21 mouse cellular contexts compared by ENCODE assay signal in the genomic region with DNA sequence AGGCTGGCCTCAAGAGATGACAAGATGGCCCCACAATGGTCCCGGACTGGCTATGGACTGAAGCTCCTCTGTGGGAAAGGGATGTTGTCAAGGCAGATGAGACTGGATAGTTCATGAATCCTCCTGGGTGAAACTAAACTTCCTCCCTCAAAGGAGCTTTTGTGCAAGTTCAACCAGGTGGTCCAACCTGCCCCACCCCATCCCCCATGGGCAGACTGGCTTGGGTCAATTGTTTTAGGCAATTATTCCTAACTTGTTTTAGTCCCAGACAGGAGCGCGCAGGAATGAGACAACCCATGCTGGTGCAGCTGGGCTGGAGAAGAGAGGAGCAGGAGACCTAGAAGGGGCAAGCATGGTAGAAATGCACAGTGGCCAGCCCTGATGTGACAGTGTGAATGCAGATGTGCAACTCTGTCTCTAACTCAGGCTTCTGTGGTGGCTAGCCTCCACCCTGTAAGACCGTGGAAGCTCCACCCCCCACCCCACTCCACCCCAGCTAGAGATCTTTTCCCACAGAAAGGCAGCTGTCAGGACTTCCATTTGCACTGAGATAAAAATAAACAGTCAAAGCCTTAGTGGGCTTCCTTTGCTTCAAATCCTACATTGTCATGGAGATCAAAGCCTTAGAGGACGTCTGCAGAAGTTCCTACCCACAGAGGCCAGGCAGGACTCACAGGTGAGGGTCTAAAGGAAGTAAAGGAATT. TPM values are rescaled to one million over a fixed set of nuclear protein-coding genes. Genes with fewer than 3 reads are reported as not detected.
DNase-seq lines count a peak whose midpoint lies in the region; ATAC-seq and TF ChIP-seq lines count a peak whose summit lies in the region.
"Had no signal": no experiment of that assay in that cellular context is flagged by ENCODE, and none has a peak within 500 bp of the region (broad histone marks: within the 10 kb centered on the region; RNA-seq: fewer than 3 reads in every experiment).

No protein-coding gene starts in this region.

- WGBS in olfactory bulb, adult 2 months = 86% methylated on average over 5 of the region's 5 CpGs
- WGBS in midbrain, postnatal 0 days = 74% methylated on average over 5 of the region's 5 CpGs

- H3K27me3 ChIP-seq in midbrain, postnatal 0 days (ENCODE audit: insufficient read depth, low read length) = no peaks in the 10 kb centered on the region
- H3K27me3 ChIP-seq: embryonic facial prominence, embryonic 12.5 days; heart, embryonic 15.5 days had no signal

- no peak overlapping the region for H3K4me3 ChIP-seq in left cerebral cortex, adult 2 months
- H3K4me3 ChIP-seq in ES-E14 (ENCODE audit: insufficient read depth in 1 of 2, low read depth in 1 of 2, low read length in 2 of 2, poor library complexity in 1 of 2, severe bottlenecking in 1 of 2) = 0 out of 4 replicates have a peak overlapping the region, but pooled peaks of 1 of the 2 experiments have one; percentile 25
- no peak overlapping the region for H3K4me3 ChIP-seq in olfactory bulb, adult 2 months (ENCODE audit: insufficient read depth, low read depth, low read length)
- H3K4me3 ChIP-seq in midbrain, postnatal 0 days (ENCODE audit: low read depth, low read length) = no peak overlapping the region
- H3K4me3 ChIP-seq: embryonic facial prominence, embryonic 12.5 days; erythroblast, embryonic 14.5 days; heart, embryonic 15.5 days; limb, embryonic 10.5 days; neural tube, embryonic 12.5 days had no signal

- peaks cover 9 to 27% of the 10 kb centered on the region in 2 experiments for H3K4me1 ChIP-seq in ES-E14 (ENCODE audit: control insufficient read depth in 2 of 2, insufficient read depth in 2 of 2, low read length in 2 of 2, poor library complexity in 1 of 2)
- H3K4me1 ChIP-seq in olfactory bulb, adult 2 months (ENCODE audit: control insufficient read depth, insufficient read depth, low read length) = peaks cover 10% of the 10 kb centered on the region
- peaks cover 2% of the 10 kb centered on the region; the same call in 1 of the 2 replicates for H3K4me1 ChIP-seq in midbrain, postnatal 0 days (ENCODE audit: insufficient read depth, low read length)

- no peak for DNase-seq in left cerebral cortex, adult 2 months (ENCODE audit: extremely low spot score in 1 of 2, low spot score in 2 of 2)
- DNase-seq in left cerebral cortex, postnatal 4 days = no peak
- DNase-seq in ES-E14 (ENCODE audit: low read depth, low spot score) = no peak
- peak; percentile 57 for DNase-seq in thymus, postnatal 4 days
- DNase-seq in embryo, embryonic 11 days = no peak
- DNase-seq in midbrain, postnatal 0 days (ENCODE audit: low spot score) = no peak
- DNase-seq: cerebellum, adult 8-10 months; gastrocnemius, postnatal 14 days; kidney, adult 11 months; lung, postnatal 4 days had no signal

- no peak for ATAC-seq in midbrain, postnatal 0 days (ENCODE audit: low FRiP score)
- ATAC-seq: forebrain, embryonic 14.5 days; hindbrain, embryonic 16.5 days; midbrain, embryonic 16.5 days had no signal

- H3K36me3 ChIP-seq in ES-E14 (ENCODE audit: control insufficient read depth, insufficient read depth, low read length, poor library complexity, severe bottlenecking) = peaks cover 1% of the 10 kb centered on the region; the same call in 1 of the 2 replicates
- no peaks in the 10 kb centered on the region for H3K36me3 ChIP-seq in midbrain, postnatal 0 days (ENCODE audit: insufficient read depth, low read length)
- H3K36me3 ChIP-seq: neural tube, embryonic 12.5 days had no signal

- H3K9me3 ChIP-seq in ES-E14 (ENCODE audit: control insufficient read depth, insufficient read depth, low read depth, low read length) = no peaks in the 10 kb centered on the region
- H3K9me3 ChIP-seq in midbrain, postnatal 0 days (ENCODE audit: low read length) = no peaks in the 10 kb centered on the region
- H3K9me3 ChIP-seq: embryonic facial prominence, embryonic 12.5 days; heart, embryonic 15.5 days; limb, embryonic 10.5 days; neural tube, embryonic 12.5 days had no signal

- TF ChIP-seq CTCF in left cerebral cortex, adult 2 months (IDR thresholded peaks at IDR 0.05) = no peak
- TF ChIP-seq CTCF in olfactory bulb, adult 2 months (IDR thresholded peaks at IDR 0.05; ENCODE audit: insufficient read depth, low read depth, low read length) = no peak
- TF ChIP-seq CTCF in midbrain, postnatal 0 days (IDR thresholded peaks at IDR 0.05) = no peak

- in situ Hi-C loops in ES-E14 (cut with MboI; ENCODE audit: low sequenced_read_pairs in 2 of 2, unreplicated experiment in 2 of 2) = loop anchor here in 1 of 2 experiments (5.0 kb wide), 1 partner anchor 179 kb away; no protein-coding TSS in a partner anchor

- TF ChIP-seq POLR2A in olfactory bulb, adult 2 months (IDR thresholded peaks at IDR 0.05; ENCODE audit: insufficient read depth, low read depth, low read length) = no peak

- peak overlapping the region; percentile 55 for H3K27ac ChIP-seq in left cerebral cortex, adult 2 months
- H3K27ac ChIP-seq in ES-E14 (ENCODE audit: insufficient read depth, low read depth, low read length, poor library complexity, severe bottlenecking) = peak overlapping the region; percentile 74
- H3K27ac ChIP-seq in olfactory bulb, adult 2 months (ENCODE audit: insufficient read depth, low read depth, low read length) = 0 out of 2 replicates have a peak overlapping the region, but pooled peaks have one; percentile 6
- no peak overlapping the region for H3K27ac ChIP-seq in midbrain, postnatal 0 days (ENCODE audit: low read depth, low read length)
- H3K27ac ChIP-seq: embryonic facial prominence, embryonic 12.5 days; heart, embryonic 15.5 days; kidney, postnatal 0 days; limb, embryonic 10.5 days; neural tube, embryonic 12.5 days had no signal

- intact Hi-C loops in left cerebral cortex, adult 2 months (cut with DNase I) = loop anchor here (10.0 kb wide), 1 partner anchor 339 kb away; the partner anchor contains the start of gene Brms1l
- intact Hi-C loops in left cerebral cortex, postnatal 4 days (cut with DNase I) = loop anchor here (10.0 kb wide), 2 partner anchors 61 to 339 kb away; partner anchors contain the start of gene Brms1l

- no peak overlapping the region for H3K4me2 ChIP-seq in midbrain, postnatal 0 days (ENCODE audit: low read depth, low read length, poor library complexity, severe bottlenecking)
- H3K4me2 ChIP-seq: embryonic facial prominence, embryonic 12.5 days; heart, embryonic 15.5 days; liver, embryonic 11.5 days; neural tube, embryonic 12.5 days had no signal

- no peak overlapping the region for H3K9ac ChIP-seq in ES-E14 (ENCODE audit: insufficient read depth, low read depth, low read length, poor library complexity, severe bottlenecking)
- H3K9ac ChIP-seq in midbrain, postnatal 0 days (replicated peaks; ENCODE audit: low read length, poor library complexity, severe bottlenecking) = no peak overlapping the region
- H3K9ac ChIP-seq: embryonic facial prominence, embryonic 12.5 days; heart, embryonic 15.5 days; neural tube, embryonic 12.5 days had no signal

TF ChIP-seq in ES-E14, 5 proteins besides CTCF, POLR2A, EP300 and RAD21:
- no peak for TF ChIP-seq ZNF384 (IDR thresholded peaks at IDR 0.05; ENCODE audit: low read depth, low read length)
- no peak for TF ChIP-seq MAFK (IDR thresholded peaks at IDR 0.05; ENCODE audit: insufficient read depth, low read depth, low read length)
- TF ChIP-seq ZC3H11A (IDR thresholded peaks at IDR 0.05; ENCODE audit: borderline replicate concordance, low read depth, low read length) = no peak
- no peak for TF ChIP-seq CHD2 (IDR thresholded peaks at IDR 0.05; ENCODE audit: low read depth, low read length)
- no peak for TF ChIP-seq HCFC1 (IDR thresholded peaks at IDR 0.05; ENCODE audit: borderline replicate concordance, insufficient read depth, low read length)

RNA-seq across cellular contexts. Expression of gene Nfkbia, which starts 3.6 kb away (rescaled TPM):
- 10 to 100 TPM; 33.3 to 53.1 TPM for total RNA-seq in left cerebral cortex, adult 2 months (2021)
- total RNA-seq in left cerebral cortex, postnatal 4 days (2021) = 10 to 100 TPM; 26.8 to 33.6 TPM
- total RNA-seq in ES-E14 (2012; rRNA removed) = 30.6 and 34.7 TPM in 2 replicates
- polyA plus RNA-seq in olfactory bulb, adult 2 months (2012; ENCODE audit: insufficient read depth, insufficient read length, low replicate concordance, missing spikeins) = not detected in 2 replicates
- 40.8 and 51.4 TPM in 2 replicates for total RNA-seq in midbrain, postnatal 0 days (2014; rRNA removed)
- polyA plus RNA-seq in midbrain, postnatal 0 days (2015; fragmentation: Nextera tagmentation; extraction: Ambion mirVana) = 74.6 and 77.3 TPM in 2 replicates
